15 mouse cellular contexts compared by ENCODE assay signal in the genomic region with DNA sequence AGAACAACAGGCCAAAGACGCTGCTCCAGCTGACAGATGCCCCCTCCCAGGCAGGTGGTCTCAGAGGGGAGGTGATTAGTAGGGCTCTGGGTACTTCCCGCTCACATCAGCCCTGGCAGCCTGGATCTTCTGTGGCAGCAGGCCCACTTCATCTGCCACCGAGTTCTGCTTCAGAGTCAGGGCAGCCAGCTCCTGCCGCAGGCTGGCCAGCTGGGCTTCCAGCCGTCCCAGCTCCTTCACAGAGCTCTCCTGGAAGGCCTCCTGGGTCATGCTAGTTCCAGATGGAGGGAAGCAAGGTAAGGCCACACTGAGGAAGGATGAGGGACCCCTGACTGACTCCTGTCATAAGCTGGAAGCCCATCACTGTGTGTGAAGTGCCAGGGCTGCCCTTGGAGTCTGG. TPM values are rescaled to one million over a fixed set of nuclear protein-coding genes. Genes with fewer than 3 reads are reported as not detected.
DNase-seq lines count a peak whose midpoint lies in the region; ATAC-seq and TF ChIP-seq lines count a peak whose summit lies in the region.
"Had no signal": no experiment of that assay in that cellular context is flagged by ENCODE, and none has a peak within 500 bp of the region (broad histone marks: within the 10 kb centered on the region; RNA-seq: fewer than 3 reads in every experiment).

No protein-coding gene starts in this region.

- WGBS in neural tube, embryonic 13.5 days: 62% methylated on average over 5 of the region's 5 CpGs
- WGBS in neural tube, embryonic 15.5 days: 58% methylated on average over 5 of the region's 5 CpGs

- H3K9ac ChIP-seq in neural tube, embryonic 13.5 days: no peak overlapping the region
- H3K9ac ChIP-seq in neural tube, embryonic 15.5 days (replicated peaks): no peak overlapping the region
- H3K9ac ChIP-seq: embryonic facial prominence, embryonic 12.5 days; limb, embryonic 15.5 days; lung, embryonic 15.5 days had no signal

- H3K4me1 ChIP-seq in neural tube, embryonic 13.5 days (replicated peaks): no peaks in the 10 kb centered on the region
- H3K4me1 ChIP-seq in neural tube, embryonic 15.5 days: no peaks in the 10 kb centered on the region
- H3K4me1 ChIP-seq: embryonic facial prominence, embryonic 12.5 days; limb, embryonic 15.5 days; lung, embryonic 15.5 days had no signal

- H3K27ac ChIP-seq in layer of hippocampus, adult 2 months: peak overlapping the region; percentile 57
- 0 out of 2 replicates have a peak overlapping the region, but pooled peaks have one; percentile 42 for H3K27ac ChIP-seq in neural tube, embryonic 13.5 days (replicated peaks)
- H3K27ac ChIP-seq in neural tube, embryonic 15.5 days (replicated peaks): no peak overlapping the region
- H3K27ac ChIP-seq: embryonic facial prominence, embryonic 12.5 days; limb, embryonic 15.5 days; lung, embryonic 15.5 days had no signal

- H3K36me3 ChIP-seq in neural tube, embryonic 13.5 days: peaks cover 93% of the 10 kb centered on the region
- H3K36me3 ChIP-seq in neural tube, embryonic 15.5 days: peaks cover 79% of the 10 kb centered on the region

- peak; percentile 88 to 90 for DNase-seq in cerebellum, postnatal 10 days
- DNase-seq in cerebellum, adult 11 months: no peak
- no peak for DNase-seq in layer of hippocampus, adult 2 months (ENCODE audit: low spot score in 2 of 2)
- DNase-seq in layer of hippocampus, postnatal 36 days: no peak
- DNase-seq in right cerebral cortex, postnatal 25 days: no peak
- DNase-seq: heart, adult 18-20 months; kidney, adult 9 months; right cerebral cortex, postnatal 14 days; thymus, postnatal 36 days had no signal

- no peak for TF ChIP-seq CTCF in layer of hippocampus, adult 2 months (conservative IDR thresholded peaks at IDR 0.05)

- H3K9me3 ChIP-seq in neural tube, embryonic 13.5 days: no peaks in the 10 kb centered on the region
- no peaks in the 10 kb centered on the region for H3K9me3 ChIP-seq in neural tube, embryonic 15.5 days (replicated peaks)
- H3K9me3 ChIP-seq: embryonic facial prominence, embryonic 12.5 days; limb, embryonic 15.5 days; lung, embryonic 15.5 days had no signal

- no peak overlapping the region for H3K4me3 ChIP-seq in layer of hippocampus, adult 2 months
- H3K4me3 ChIP-seq in neural tube, embryonic 13.5 days: no peak overlapping the region
- H3K4me3 ChIP-seq in neural tube, embryonic 15.5 days (replicated peaks): no peak overlapping the region
- H3K4me3 ChIP-seq: embryonic facial prominence, embryonic 12.5 days; limb, embryonic 15.5 days; lung, embryonic 15.5 days had no signal

- no peak for ATAC-seq in neural tube, embryonic 13.5 days (ENCODE audit: low read depth)
- ATAC-seq in neural tube, embryonic 15.5 days (ENCODE audit: low FRiP score): no peak
- ATAC-seq: Patski had no signal

- H3K4me2 ChIP-seq in neural tube, embryonic 13.5 days: no peak overlapping the region
- no peak overlapping the region for H3K4me2 ChIP-seq in neural tube, embryonic 15.5 days
- H3K4me2 ChIP-seq: embryonic facial prominence, embryonic 12.5 days; limb, embryonic 15.5 days; lung, embryonic 15.5 days had no signal

- H3K27me3 ChIP-seq in neural tube, embryonic 13.5 days: no peaks in the 10 kb centered on the region
- no peaks in the 10 kb centered on the region for H3K27me3 ChIP-seq in neural tube, embryonic 15.5 days (replicated peaks)
- H3K27me3 ChIP-seq: embryonic facial prominence, embryonic 12.5 days; limb, embryonic 15.5 days; lung, embryonic 15.5 days; Patski had no signal

RNA-seq across cellular contexts. Expression of gene Sun2, which starts 14.0 kb away (rescaled TPM):
- total RNA-seq in layer of hippocampus, adult 2 months (2021): 10 to 100 TPM; 29.2 to 34.8 TPM
- total RNA-seq in layer of hippocampus, postnatal 36 days (2021): 10 to 100 TPM; 25.3 to 31.9 TPM
- polyA plus RNA-seq in neural tube, embryonic 13.5 days (2015; fragmentation: Nextera tagmentation; extraction: Ambion mirVana): 6.9 and 11.1 TPM in 2 replicates
- polyA plus RNA-seq in neural tube, embryonic 15.5 days (2015; fragmentation: Nextera tagmentation; extraction: Ambion mirVana): 5.5 and 6.2 TPM in 2 replicates

RNA-seq across cellular contexts. Expression of gene Gtpbp1, which starts 37.7 kb away (rescaled TPM):
- 10 to 100 TPM; 52.4 to 59.1 TPM for total RNA-seq in layer of hippocampus, adult 2 months (2021)
- 10 to 100 TPM; 48.6 to 51.6 TPM for total RNA-seq in layer of hippocampus, postnatal 36 days (2021)
- 38.1 and 40.9 TPM in 2 replicates for polyA plus RNA-seq in neural tube, embryonic 13.5 days (2015; fragmentation: Nextera tagmentation; extraction: Ambion mirVana)
- 43.2 and 44.0 TPM in 2 replicates for polyA plus RNA-seq in neural tube, embryonic 15.5 days (2015; fragmentation: Nextera tagmentation; extraction: Ambion mirVana)

RNA-seq across cellular contexts. Expression of gene Josd1, which starts 40.6 kb away (rescaled TPM):
- total RNA-seq in layer of hippocampus, adult 2 months (2021): 10 to 100 TPM; 46.0 to 47.0 TPM
- 10 to 100 TPM; 48.4 to 50.1 TPM for total RNA-seq in layer of hippocampus, postnatal 36 days (2021)
- 20.9 and 21.3 TPM in 2 replicates for polyA plus RNA-seq in neural tube, embryonic 13.5 days (2015; fragmentation: Nextera tagmentation; extraction: Ambion mirVana)
- 20.6 and 21.8 TPM in 2 replicates for polyA plus RNA-seq in neural tube, embryonic 15.5 days (2015; fragmentation: Nextera tagmentation; extraction: Ambion mirVana)

RNA-seq across cellular contexts. Expression of gene Dnal4, which starts 49.3 kb away (rescaled TPM):
- 10 to 100 TPM; 55.5 to 64.8 TPM for total RNA-seq in layer of hippocampus, adult 2 months (2021)
- 10 to 100 TPM; 52.4 to 53.3 TPM for total RNA-seq in layer of hippocampus, postnatal 36 days (2021)
- 69.7 and 72.1 TPM in 2 replicates for polyA plus RNA-seq in neural tube, embryonic 13.5 days (2015; fragmentation: Nextera tagmentation; extraction: Ambion mirVana)
- polyA plus RNA-seq in neural tube, embryonic 15.5 days (2015; fragmentation: Nextera tagmentation; extraction: Ambion mirVana): 58.4 and 63.7 TPM in 2 replicates

RNA-seq across cellular contexts. Expression of gene Tomm22, which starts 57.6 kb away (rescaled TPM):
- 100 to 1,000 TPM in 1 of 2 experiments, 10 to 100 TPM in 1; 99.9 to 105 TPM for total RNA-seq in layer of hippocampus, adult 2 months (2021)
- total RNA-seq in layer of hippocampus, postnatal 36 days (2021): 100 to 1,000 TPM; 101 to 108 TPM
- polyA plus RNA-seq in neural tube, embryonic 13.5 days (2015; fragmentation: Nextera tagmentation; extraction: Ambion mirVana): 263 and 294 TPM in 2 replicates
- 231 and 246 TPM in 2 replicates for polyA plus RNA-seq in neural tube, embryonic 15.5 days (2015; fragmentation: Nextera tagmentation; extraction: Ambion mirVana)

Comparison
In these comparisons a context has a peak if more than half of its experiments do, and no peak if none do; other contexts are left out.
1. DNase-seq: peak in cerebellum, postnatal 10 days (2 of 2); none in cerebellum, adult 11 months (single experiment), layer of hippocampus, adult 2 months (0 of 2), layer of hippocampus, postnatal 36 days (0 of 2) and right cerebral cortex, postnatal 25 days (single experiment).